In genomic region chr17:28048425-28048824, GRCm38 (mm10) we compare ENCODE assay signal across 7 mouse cellular contexts. TPM values are rescaled to one million over a fixed set of nuclear protein-coding genes. Genes with fewer than 3 reads are reported as not detected.
DNase-seq lines count a peak whose midpoint lies in the region; ATAC-seq lines count a peak whose summit lies in the region.

No protein-coding gene starts in this region.

- no peak overlapping the region for H3K4me3 ChIP-seq in neural tube, embryonic 11.5 days (ENCODE audit: low read depth, low read length)
- H3K4me3 ChIP-seq in hindbrain, embryonic 11.5 days (ENCODE audit: low read depth, low read length) = no peak overlapping the region

- peaks cover 7% of the 10 kb centered on the region; the same call in 1 of the 2 replicates for H3K36me3 ChIP-seq in neural tube, embryonic 11.5 days (ENCODE audit: control insufficient read depth, insufficient read depth, low read length)
- peaks cover 3% of the 10 kb centered on the region; the same call in 1 of the 2 replicates for H3K36me3 ChIP-seq in hindbrain, embryonic 11.5 days (ENCODE audit: control insufficient read depth, insufficient read depth, low read length)

- H3K27ac ChIP-seq in neural tube, embryonic 11.5 days (ENCODE audit: low read depth, low read length) = no peak overlapping the region
- no peak overlapping the region for H3K27ac ChIP-seq in hindbrain, embryonic 11.5 days (ENCODE audit: low read depth, low read length)

- H3K27me3 ChIP-seq in neural tube, embryonic 11.5 days (ENCODE audit: control insufficient read depth, insufficient read depth, low read length) = no peaks in the 10 kb centered on the region
- no peaks in the 10 kb centered on the region for H3K27me3 ChIP-seq in hindbrain, embryonic 11.5 days (ENCODE audit: control insufficient read depth, insufficient read depth, low read length)

- H3K9me3 ChIP-seq in neural tube, embryonic 11.5 days (ENCODE audit: control insufficient read depth, low read length) = no peaks in the 10 kb centered on the region
- H3K9me3 ChIP-seq in hindbrain, embryonic 11.5 days (ENCODE audit: control insufficient read depth, low read length) = no peaks in the 10 kb centered on the region

- H3K4me1 ChIP-seq in neural tube, embryonic 11.5 days (ENCODE audit: control insufficient read depth, insufficient read depth, low read length) = 0 out of 2 replicates have a peak, but pooled peaks cover 3% of the 10 kb centered on the region
- 0 out of 2 replicates have a peak, but pooled peaks cover 4% of the 10 kb centered on the region for H3K4me1 ChIP-seq in hindbrain, embryonic 11.5 days (replicated peaks; ENCODE audit: control insufficient read depth, insufficient read depth, low read length)

- no peak; the same call in 1 of the 2 replicates for ATAC-seq in neural tube, embryonic 11.5 days (ENCODE audit: insufficient read depth, low FRiP score, low TSS enrichment)
- peak; percentile 53; the same call in 1 of the 2 replicates for ATAC-seq in hindbrain, embryonic 11.5 days (ENCODE audit: low FRiP score)
- 0 out of 2 replicates have a peak, but pooled peaks have one; percentile 30 for ATAC-seq in megakaryocyte, adult 5-6 weeks (ENCODE audit: poor library complexity, severe bottlenecking)

- peak; percentile 65 for DNase-seq in neural tube, embryonic 11.5 days (ENCODE audit: low spot score)
- DNase-seq in neural tube, embryonic 10.5 days (ENCODE audit: extremely low spot score, low spot score) = no peak
- DNase-seq in c-Kit-positive CD71-negative TER-119-negative erythroid progenitor cells, embryonic 14.5 days (ENCODE audit: low read depth) = peak; percentile 42
- peak; percentile 75 for DNase-seq in hindbrain, embryonic 11.5 days (ENCODE audit: low spot score)
- peak; percentile 58 for DNase-seq in thymus, postnatal 25 days
- DNase-seq in urinary bladder, adult 18-20 months (ENCODE audit: low spot score in 2 of 2) = no peak

- WGBS in neural tube, embryonic 11.5 days = 50% methylated on average over 4 of the region's 4 CpGs
- 53% methylated on average over 4 of the region's 4 CpGs for WGBS in hindbrain, embryonic 11.5 days

- H3K9ac ChIP-seq in neural tube, embryonic 11.5 days (ENCODE audit: low read length) = no peak overlapping the region
- no peak overlapping the region for H3K9ac ChIP-seq in hindbrain, embryonic 11.5 days (ENCODE audit: low read depth, low read length)

- no peak overlapping the region for H3K4me2 ChIP-seq in neural tube, embryonic 11.5 days (ENCODE audit: low read depth)
- no peak overlapping the region for H3K4me2 ChIP-seq in hindbrain, embryonic 11.5 days (replicated peaks; ENCODE audit: low read depth, low read length)

RNA-seq across cellular contexts. Expression of gene Tcp11, which starts 32.0 kb away (rescaled TPM):
- 0.69 and 0.76 TPM in 2 replicates for polyA plus RNA-seq in neural tube, embryonic 11.5 days (2014; fragmentation: Nextera tagmentation; extraction: Ambion mirVana)
- polyA plus RNA-seq in hindbrain, embryonic 11.5 days (2014; fragmentation: Nextera tagmentation; extraction: Ambion mirVana) = 0.99 and 1.3 TPM in 2 replicates
- 0.11 and 1.1 TPM in 2 replicates for total RNA-seq in megakaryocyte, adult 5-6 weeks (2015)
- total RNA-seq in megakaryocyte, adult 5-6 weeks (2017) = 0.66 TPM in 1 of 2 replicates, not detected in the other

Comparison
In these comparisons a context has a peak if more than half of its experiments do, and no peak if none do; other contexts are left out.
1. DNase-seq: peak in neural tube, embryonic 11.5 days (single experiment), c-Kit-positive CD71-negative TER-119-negative erythroid progenitor cells, embryonic 14.5 days (single experiment), hindbrain, embryonic 11.5 days (single experiment) and thymus, postnatal 25 days (single experiment); none in neural tube, embryonic 10.5 days (single experiment) and urinary bladder, adult 18-20 months (0 of 2).